Mouse (Mus musculus): ENCODE results near the gene Adtrp. TPM values are rescaled to one million over a fixed set of nuclear protein-coding genes. Genes with fewer than 3 reads are reported as not detected.

Adtrp gene
- polyA plus RNA-seq, 1 experiment from 2014 or later = 0.89 TPM

DNA sequence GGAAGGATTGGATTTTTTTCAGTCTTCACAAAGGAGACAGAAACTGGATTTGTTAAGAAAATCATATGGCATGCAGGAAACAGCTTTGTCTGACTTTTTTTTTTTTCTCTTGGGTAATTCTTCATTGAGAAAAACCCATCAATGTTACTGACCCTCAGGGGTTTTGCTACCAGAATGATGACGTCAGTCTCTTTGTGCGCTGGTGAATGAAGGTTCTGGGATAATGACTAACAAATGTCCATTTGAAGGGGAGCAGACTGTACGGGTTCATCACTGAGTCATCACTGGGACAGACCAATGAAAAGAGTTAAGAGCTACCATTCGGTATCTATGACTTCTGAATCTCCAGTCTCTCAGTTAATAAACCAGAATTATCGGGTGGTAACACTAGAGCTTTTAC lies 97.0 kb downstream of the Adtrp start:
- H3K36me3 ChIP-seq (ENCODE audit: control insufficient read depth, insufficient read depth, low read length) = no peaks in the 10 kb centered on the region
- no peak overlapping the region for H3K4me3 ChIP-seq (ENCODE audit: low read depth, low read length)
- H3K4me2 ChIP-seq = no peak overlapping the region
- H3K9ac ChIP-seq (ENCODE audit: low read depth, low read length) = no peak overlapping the region
- H3K9me3 ChIP-seq (ENCODE audit: control insufficient read depth, low read length) = no peaks in the 10 kb centered on the region
- DNase-seq (ENCODE audit: low spot score) = no peak
- H3K27me3 ChIP-seq (replicated peaks; ENCODE audit: control insufficient read depth, insufficient read depth, low read length) = no peaks in the 10 kb centered on the region
- no peak for ATAC-seq (replicated peaks; ENCODE audit: low FRiP score)
- H3K4me1 ChIP-seq (replicated peaks; ENCODE audit: control insufficient read depth, insufficient read depth, low read length) = no peaks in the 10 kb centered on the region
- 70% methylated on average over 5 of the region's 5 CpGs for WGBS
- no peak overlapping the region for H3K27ac ChIP-seq (ENCODE audit: low read depth, low read length)

DNA sequence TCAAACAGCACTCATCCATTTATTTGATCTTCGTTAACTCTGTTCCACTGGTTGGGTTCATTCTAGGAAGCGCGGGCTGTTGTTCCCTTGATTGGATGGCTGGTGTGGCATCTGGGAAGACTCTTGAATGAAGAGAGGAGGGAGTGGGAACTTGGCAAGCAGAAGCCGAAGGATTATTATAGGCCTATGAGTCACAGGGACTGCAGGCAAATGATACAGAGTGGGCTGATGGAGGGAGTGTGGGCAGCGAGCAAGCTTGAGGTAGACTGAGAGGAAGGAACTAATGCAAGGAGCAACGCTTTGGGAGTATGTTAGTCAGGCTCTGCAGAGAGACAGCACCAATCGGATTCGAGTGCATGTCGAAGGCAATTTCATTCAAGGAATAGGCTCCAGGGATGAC lies 98.6 kb downstream of the Adtrp start:
- DNase-seq (ENCODE audit: low spot score) = no peak
- no peak overlapping the region for H3K9ac ChIP-seq (ENCODE audit: low read depth, low read length)
- H3K9me3 ChIP-seq (ENCODE audit: control insufficient read depth, low read length) = no peaks in the 10 kb centered on the region
- no peak overlapping the region for H3K27ac ChIP-seq (ENCODE audit: low read depth, low read length)
- no peaks in the 10 kb centered on the region for H3K4me1 ChIP-seq (replicated peaks; ENCODE audit: control insufficient read depth, insufficient read depth, low read length)
- H3K4me2 ChIP-seq = no peak overlapping the region
- WGBS = 78% methylated on average over 9 of the region's 9 CpGs
- no peak overlapping the region for H3K4me3 ChIP-seq (ENCODE audit: low read depth, low read length)
- H3K27me3 ChIP-seq (replicated peaks; ENCODE audit: control insufficient read depth, insufficient read depth, low read length) = no peaks in the 10 kb centered on the region
- no peak for ATAC-seq (replicated peaks; ENCODE audit: low FRiP score)
- H3K36me3 ChIP-seq (ENCODE audit: control insufficient read depth, insufficient read depth, low read length) = no peaks in the 10 kb centered on the region

GRCm38 (mm10) chr13:41747691-41748090 lies 99.8 kb downstream of the Adtrp start:
- no peaks in the 10 kb centered on the region for H3K9me3 ChIP-seq (ENCODE audit: control insufficient read depth, low read length)
- no peak for ATAC-seq (replicated peaks; ENCODE audit: low FRiP score)
- no peak for DNase-seq (ENCODE audit: low spot score)
- H3K4me3 ChIP-seq (ENCODE audit: low read depth, low read length) = no peak overlapping the region
- no peaks in the 10 kb centered on the region for H3K4me1 ChIP-seq (replicated peaks; ENCODE audit: control insufficient read depth, insufficient read depth, low read length)
- H3K27me3 ChIP-seq (replicated peaks; ENCODE audit: control insufficient read depth, insufficient read depth, low read length) = no peaks in the 10 kb centered on the region
- H3K36me3 ChIP-seq (ENCODE audit: control insufficient read depth, insufficient read depth, low read length) = no peaks in the 10 kb centered on the region
- H3K9ac ChIP-seq (ENCODE audit: low read depth, low read length) = no peak overlapping the region
- no peak overlapping the region for H3K4me2 ChIP-seq
- H3K27ac ChIP-seq (ENCODE audit: low read depth, low read length) = no peak overlapping the region
- 78% methylated on average over 4 of the region's 4 CpGs for WGBS

DNA sequence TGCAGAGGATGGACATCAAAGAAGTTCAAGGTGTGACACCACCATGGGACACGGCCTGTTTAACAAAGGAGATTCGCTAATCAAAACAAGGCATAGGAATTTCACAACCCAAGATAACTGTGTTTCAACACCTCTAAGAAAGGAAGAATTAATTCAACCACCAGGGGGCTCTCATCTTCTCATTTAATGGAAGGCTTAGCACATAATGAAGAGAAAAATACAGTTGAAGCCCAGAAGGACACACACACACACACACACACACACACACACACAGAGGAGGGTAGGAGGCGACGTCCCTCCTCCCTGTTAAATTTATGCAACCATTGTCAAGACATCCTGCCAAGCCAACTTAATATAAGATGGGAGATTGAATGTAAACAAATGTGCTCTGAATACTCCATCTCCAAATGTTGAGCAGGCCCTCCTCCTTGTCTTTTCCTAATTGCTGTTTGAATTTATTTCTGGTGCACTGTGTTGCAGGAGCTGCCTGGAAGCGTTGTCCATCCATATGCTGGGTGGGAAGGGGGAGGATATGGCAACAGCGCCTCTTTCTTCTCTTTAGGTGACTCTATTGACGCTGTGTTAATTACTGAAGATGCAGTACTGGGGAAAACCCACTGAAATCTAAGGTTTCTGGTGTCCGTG lies 100.4 kb downstream of the Adtrp start:
- no peak overlapping the region for H3K4me3 ChIP-seq (ENCODE audit: low read depth, low read length)
- no peak overlapping the region for H3K27ac ChIP-seq (ENCODE audit: low read depth, low read length)
- WGBS = 51% methylated on average over 8 of the region's 8 CpGs
- no peak for ATAC-seq (replicated peaks; ENCODE audit: low FRiP score)
- no peak overlapping the region for H3K4me2 ChIP-seq
- no peaks in the 10 kb centered on the region for H3K27me3 ChIP-seq (replicated peaks; ENCODE audit: control insufficient read depth, insufficient read depth, low read length)
- no peak for DNase-seq (ENCODE audit: low spot score)
- H3K4me1 ChIP-seq (replicated peaks; ENCODE audit: control insufficient read depth, insufficient read depth, low read length) = no peaks in the 10 kb centered on the region
- H3K9ac ChIP-seq (ENCODE audit: low read depth, low read length) = no peak overlapping the region
- no peaks in the 10 kb centered on the region for H3K9me3 ChIP-seq (ENCODE audit: control insufficient read depth, low read length)
- no peaks in the 10 kb centered on the region for H3K36me3 ChIP-seq (ENCODE audit: control insufficient read depth, insufficient read depth, low read length)

GRCm38 (mm10) chr13:41740456-41741085 lies 106.9 kb downstream of the Adtrp start:
- no peak overlapping the region for H3K27ac ChIP-seq (ENCODE audit: low read depth, low read length)
- H3K4me1 ChIP-seq (replicated peaks; ENCODE audit: control insufficient read depth, insufficient read depth, low read length) = no peaks in the 10 kb centered on the region
- no peak overlapping the region for H3K4me2 ChIP-seq
- no peaks in the 10 kb centered on the region for H3K9me3 ChIP-seq (ENCODE audit: control insufficient read depth, low read length)
- ATAC-seq (replicated peaks; ENCODE audit: low FRiP score) = no peak
- H3K36me3 ChIP-seq (ENCODE audit: control insufficient read depth, insufficient read depth, low read length) = no peaks in the 10 kb centered on the region
- DNase-seq (ENCODE audit: low spot score) = no peak
- no peak overlapping the region for H3K9ac ChIP-seq (ENCODE audit: low read depth, low read length)
- no peak overlapping the region for H3K4me3 ChIP-seq (ENCODE audit: low read depth, low read length)
- WGBS = 65% methylated on average over 5 of the region's 5 CpGs
- no peaks in the 10 kb centered on the region for H3K27me3 ChIP-seq (replicated peaks; ENCODE audit: control insufficient read depth, insufficient read depth, low read length)

DNA sequence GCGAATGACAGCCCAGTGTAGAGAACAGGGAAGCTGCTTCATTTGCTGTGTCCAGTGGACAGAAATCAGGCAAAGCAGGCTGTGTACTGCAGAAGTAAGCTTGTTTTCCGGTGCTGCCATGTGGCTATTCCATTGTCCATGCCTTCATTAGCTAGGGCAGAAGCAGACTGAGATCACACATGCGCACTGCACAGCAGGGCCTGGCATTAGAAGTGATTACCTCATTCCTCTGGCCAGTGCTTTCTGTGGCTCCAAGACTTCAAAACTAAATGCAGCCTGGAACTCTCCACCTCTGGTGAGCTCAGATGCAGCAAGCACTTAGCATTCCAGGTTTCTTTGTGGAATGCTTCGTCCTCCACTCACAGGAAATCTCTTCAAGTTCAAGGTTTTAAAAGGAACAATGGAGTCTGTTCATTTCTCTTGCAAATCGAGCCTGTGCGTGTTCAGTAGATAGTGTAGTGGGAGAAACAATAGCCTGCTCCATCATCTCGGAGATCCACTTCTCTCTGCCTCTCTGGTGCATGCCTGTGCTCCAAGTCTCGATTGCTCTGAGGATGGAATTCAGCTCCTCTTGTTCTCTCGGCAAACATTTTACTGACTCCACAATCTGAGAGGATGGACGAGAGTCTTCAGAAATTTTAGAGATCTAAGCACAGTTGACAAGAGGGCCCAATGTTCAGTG lies 109.7 kb downstream of the Adtrp start:
- Histone ChIP-seq H3K36me3 (ENCODE audit: control insufficient read depth, insufficient read depth, low read length) (no peaks in the 10 kb centered on the region), H3K9me3 (ENCODE audit: control insufficient read depth, low read length) (no peaks in the 10 kb centered on the region), H3K4me3 (ENCODE audit: low read depth, low read length) (no peak overlapping the region), H3K4me1 (replicated peaks; ENCODE audit: control insufficient read depth, insufficient read depth, low read length) (no peaks in the 10 kb centered on the region), H3K4me2 (no peak overlapping the region), H3K27ac (ENCODE audit: low read depth, low read length) (no peak overlapping the region), H3K27me3 (replicated peaks; ENCODE audit: control insufficient read depth, insufficient read depth, low read length) (no peaks in the 10 kb centered on the region), H3K9ac (ENCODE audit: low read depth, low read length) (no peak overlapping the region)
- ATAC-seq (replicated peaks; ENCODE audit: low FRiP score) (no peak), DNase-seq (ENCODE audit: low spot score) (no peak)
- 63% methylated on average over 10 of the region's 10 CpGs for WGBS

DNA sequence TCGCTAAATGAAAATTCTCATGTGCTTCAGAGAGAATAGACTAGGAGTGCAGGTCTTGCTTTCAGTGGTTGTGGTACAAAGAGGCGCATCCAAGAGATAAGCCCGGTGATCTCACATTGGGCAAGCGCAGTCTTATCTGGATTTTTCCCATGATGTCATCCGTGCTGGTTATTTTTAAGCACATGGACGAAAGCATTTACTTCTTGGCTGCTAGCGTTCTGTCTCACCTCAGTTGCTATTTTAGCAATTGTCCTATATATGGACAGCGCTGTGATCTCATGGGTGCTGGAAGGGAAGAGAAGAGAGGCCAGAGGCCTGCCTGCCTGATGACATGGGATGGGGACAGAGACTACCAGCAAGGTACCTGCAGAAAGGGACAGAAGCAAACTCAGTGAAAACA lies 117.8 kb downstream of the Adtrp start:
- H3K4me2 ChIP-seq = no peak overlapping the region
- no peak for ATAC-seq (replicated peaks; ENCODE audit: low FRiP score)

DNA sequence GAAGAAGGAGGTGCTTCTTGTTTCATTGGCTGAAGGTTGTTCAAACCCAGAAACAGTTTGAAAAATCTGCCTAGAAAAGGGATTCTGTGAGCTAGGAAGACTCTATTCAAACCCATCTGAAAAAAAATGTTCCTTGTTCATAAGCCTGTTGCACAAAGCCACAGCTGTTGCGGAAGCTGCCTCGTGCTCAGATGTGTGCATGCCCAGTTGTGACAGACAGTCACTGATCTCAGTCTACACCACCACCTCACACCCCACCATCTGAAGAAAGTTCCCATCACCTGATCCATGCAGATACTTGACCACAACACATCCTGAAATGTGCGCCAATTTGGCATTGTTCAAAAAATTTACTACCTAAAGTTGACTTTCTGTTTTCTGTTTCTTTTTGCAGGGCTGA lies 119.7 kb downstream of the Adtrp start:
- DNase-seq (ENCODE audit: low spot score) (no peak), ATAC-seq (replicated peaks; ENCODE audit: low FRiP score) (no peak)
- Histone ChIP-seq H3K9ac (ENCODE audit: low read depth, low read length) (no peak overlapping the region), H3K27me3 (replicated peaks; ENCODE audit: control insufficient read depth, insufficient read depth, low read length) (no peaks in the 10 kb centered on the region), H3K4me2 (no peak overlapping the region), H3K4me3 (ENCODE audit: low read depth, low read length) (no peak overlapping the region), H3K36me3 (ENCODE audit: control insufficient read depth, insufficient read depth, low read length) (no peaks in the 10 kb centered on the region), H3K27ac (ENCODE audit: low read depth, low read length) (no peak overlapping the region), H3K4me1 (replicated peaks; ENCODE audit: control insufficient read depth, insufficient read depth, low read length) (no peaks in the 10 kb centered on the region), H3K9me3 (ENCODE audit: control insufficient read depth, low read length) (no peaks in the 10 kb centered on the region)
- 84% methylated on average over 3 of the region's 3 CpGs for WGBS

More for the DNA sequence above, 117.8 kb downstream of the Adtrp start:
- no peaks in the 10 kb centered on the region for H3K36me3 ChIP-seq (ENCODE audit: control insufficient read depth, insufficient read depth, low read length)
- no peak overlapping the region for H3K9ac ChIP-seq (ENCODE audit: low read depth, low read length)
- H3K27ac ChIP-seq (ENCODE audit: low read depth, low read length) = no peak overlapping the region
- no peak overlapping the region for H3K4me3 ChIP-seq (ENCODE audit: low read depth, low read length)
- no peaks in the 10 kb centered on the region for H3K9me3 ChIP-seq (ENCODE audit: control insufficient read depth, low read length)
- 77% methylated on average over 8 of the region's 8 CpGs for WGBS
- DNase-seq (ENCODE audit: low spot score) = no peak
- no peaks in the 10 kb centered on the region for H3K4me1 ChIP-seq (replicated peaks; ENCODE audit: control insufficient read depth, insufficient read depth, low read length)
- no peaks in the 10 kb centered on the region for H3K27me3 ChIP-seq (replicated peaks; ENCODE audit: control insufficient read depth, insufficient read depth, low read length)

DNA sequence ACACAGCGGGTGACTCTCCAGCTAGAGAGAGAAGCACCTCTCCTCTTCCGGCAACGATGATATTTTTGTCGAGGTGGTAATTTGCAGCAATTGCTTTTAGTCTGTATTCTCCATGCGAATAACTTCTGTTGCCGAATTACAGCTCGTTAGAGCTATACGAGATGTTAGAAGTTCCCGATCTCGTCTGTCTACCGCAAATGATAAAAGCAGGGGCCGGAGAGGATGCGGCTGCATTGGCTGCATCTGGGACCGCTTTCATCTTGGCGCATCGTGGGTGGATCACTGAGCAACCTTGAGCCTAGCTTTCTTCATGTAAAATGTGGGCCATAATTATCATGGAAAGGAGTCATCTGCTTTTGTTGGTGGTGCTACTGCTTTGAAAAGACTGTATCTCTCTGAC lies 128.2 kb downstream of the Adtrp start:
- no peak overlapping the region for H3K4me2 ChIP-seq
- H3K9ac ChIP-seq (ENCODE audit: low read depth, low read length) = no peak overlapping the region
- DNase-seq (ENCODE audit: low spot score) = no peak
- no peak overlapping the region for H3K4me3 ChIP-seq (ENCODE audit: low read depth, low read length)
- 91% methylated on average over 16 of the region's 16 CpGs for WGBS
- H3K27me3 ChIP-seq (replicated peaks; ENCODE audit: control insufficient read depth, insufficient read depth, low read length) = no peaks in the 10 kb centered on the region
- H3K27ac ChIP-seq (ENCODE audit: low read depth, low read length) = no peak overlapping the region
- H3K36me3 ChIP-seq (ENCODE audit: control insufficient read depth, insufficient read depth, low read length) = no peaks in the 10 kb centered on the region
- no peak for ATAC-seq (replicated peaks; ENCODE audit: low FRiP score)
- no peaks in the 10 kb centered on the region for H3K9me3 ChIP-seq (ENCODE audit: control insufficient read depth, low read length)
- no peaks in the 10 kb centered on the region for H3K4me1 ChIP-seq (replicated peaks; ENCODE audit: control insufficient read depth, insufficient read depth, low read length)
